Mouse (Mus musculus): ENCODE measurements at regions not wholly inside any gene's neighbourhood (a gene's known extent, or its start where the extent isn't known, plus 50 kb on each side); places are given as distances from the start of the nearest gene placed in this dataset.

DNA sequence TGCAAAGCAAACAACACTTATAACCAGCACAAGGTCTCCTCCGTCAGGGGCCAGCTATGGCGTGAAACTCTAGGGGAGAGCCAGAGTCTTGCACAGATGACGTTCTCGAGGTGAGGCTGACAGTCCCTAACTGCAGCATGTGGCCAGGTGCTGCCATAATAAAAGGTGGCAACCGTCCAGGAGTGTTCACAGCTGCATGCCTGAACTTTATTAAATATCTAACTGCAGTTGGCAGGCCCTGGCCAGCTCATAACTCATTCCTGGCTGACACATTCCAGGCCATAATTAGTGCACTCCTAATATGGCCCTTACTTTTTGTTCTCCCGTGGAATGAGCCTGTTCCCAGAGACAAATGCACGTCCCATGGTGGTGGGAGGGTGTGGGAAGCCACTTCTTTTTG lies 169.6 kb downstream of the Gas1 start:
- DNase-seq (ENCODE audit: low spot score in 2 of 2), result no peak

DNA sequence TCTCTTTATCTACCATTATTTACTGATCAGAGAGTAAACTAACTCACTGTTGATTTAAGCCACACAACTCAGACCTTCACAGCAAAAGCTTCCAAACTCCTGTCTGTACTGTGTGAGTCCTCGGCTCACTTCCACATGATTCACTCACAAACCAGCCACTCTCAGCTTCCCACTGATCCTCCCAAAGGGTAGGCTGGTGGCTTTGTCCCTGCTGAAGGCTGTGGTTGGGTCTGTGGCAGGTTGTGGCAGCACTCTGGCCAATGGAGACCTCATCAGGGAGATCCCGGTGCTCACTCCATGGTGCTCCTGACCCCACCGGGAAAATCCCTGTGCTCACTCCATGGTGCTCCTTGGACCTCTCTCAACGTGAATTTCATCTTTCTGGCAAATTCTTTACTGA lies 170.1 kb downstream of the Gas1 start:
- DNase-seq (ENCODE audit: low spot score in 2 of 2), result no peak

DNA sequence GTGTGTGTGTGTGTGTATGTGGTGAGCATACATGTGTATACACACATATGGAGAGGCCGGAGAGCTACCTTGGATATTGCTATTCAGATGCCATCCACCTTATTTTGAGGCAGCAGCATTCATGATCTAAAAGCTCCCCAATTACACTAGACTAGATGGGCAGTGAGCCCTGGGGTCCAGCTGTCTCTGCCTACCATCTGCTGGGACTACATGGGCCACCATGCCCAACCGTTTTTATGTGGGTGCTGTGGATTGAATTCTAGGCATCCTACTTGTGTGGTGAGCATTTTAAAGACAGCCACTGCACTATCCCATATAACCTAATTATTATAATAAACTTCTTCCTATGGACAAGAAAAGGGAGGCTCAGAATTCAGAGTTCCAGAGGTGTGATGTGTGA lies 172.6 kb downstream of the Gas1 start:
- no peak for DNase-seq (ENCODE audit: low spot score in 2 of 2)

DNA sequence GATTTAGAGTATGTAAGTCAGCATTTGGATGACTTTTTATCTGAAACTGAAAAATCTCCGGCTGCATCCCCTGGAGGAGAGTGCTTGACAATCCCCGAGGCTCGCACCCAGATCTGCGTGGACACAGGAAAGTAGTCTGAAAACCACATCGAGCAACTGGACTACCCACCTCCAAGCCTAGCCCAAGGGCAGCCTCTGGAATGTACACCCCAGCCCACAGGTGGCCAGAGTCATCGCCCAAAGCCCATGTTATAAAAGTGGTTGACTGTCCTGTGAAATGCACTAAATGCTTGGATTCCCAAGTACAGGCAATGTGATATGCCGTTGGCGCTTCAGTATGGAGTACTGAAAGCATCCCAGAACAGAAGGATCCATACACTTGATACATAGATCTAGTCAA lies 175.1 kb downstream of the Gas1 start:
- no peak for DNase-seq (ENCODE audit: low spot score in 2 of 2)

DNA sequence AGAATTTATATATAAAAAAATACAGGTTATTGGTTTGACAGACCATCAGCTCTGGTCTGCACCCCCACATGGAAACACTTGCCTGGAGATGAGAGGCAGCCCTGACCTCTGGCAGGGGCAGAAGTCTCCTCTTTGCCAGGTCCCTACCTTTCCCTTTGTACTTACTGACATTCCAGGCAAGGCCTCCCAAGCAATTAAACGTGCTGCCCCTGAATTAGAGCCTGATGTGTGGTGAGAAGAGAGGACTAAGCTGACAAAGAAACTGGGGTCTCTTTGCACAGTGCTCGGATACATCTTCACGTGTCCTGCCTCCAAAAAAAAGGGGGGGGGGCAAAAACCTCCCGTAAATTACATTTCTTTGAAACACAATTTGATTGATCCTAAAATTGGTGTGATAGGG lies 175.5 kb downstream of the Gas1 start:
- no peak for DNase-seq (ENCODE audit: low spot score in 2 of 2)

DNA sequence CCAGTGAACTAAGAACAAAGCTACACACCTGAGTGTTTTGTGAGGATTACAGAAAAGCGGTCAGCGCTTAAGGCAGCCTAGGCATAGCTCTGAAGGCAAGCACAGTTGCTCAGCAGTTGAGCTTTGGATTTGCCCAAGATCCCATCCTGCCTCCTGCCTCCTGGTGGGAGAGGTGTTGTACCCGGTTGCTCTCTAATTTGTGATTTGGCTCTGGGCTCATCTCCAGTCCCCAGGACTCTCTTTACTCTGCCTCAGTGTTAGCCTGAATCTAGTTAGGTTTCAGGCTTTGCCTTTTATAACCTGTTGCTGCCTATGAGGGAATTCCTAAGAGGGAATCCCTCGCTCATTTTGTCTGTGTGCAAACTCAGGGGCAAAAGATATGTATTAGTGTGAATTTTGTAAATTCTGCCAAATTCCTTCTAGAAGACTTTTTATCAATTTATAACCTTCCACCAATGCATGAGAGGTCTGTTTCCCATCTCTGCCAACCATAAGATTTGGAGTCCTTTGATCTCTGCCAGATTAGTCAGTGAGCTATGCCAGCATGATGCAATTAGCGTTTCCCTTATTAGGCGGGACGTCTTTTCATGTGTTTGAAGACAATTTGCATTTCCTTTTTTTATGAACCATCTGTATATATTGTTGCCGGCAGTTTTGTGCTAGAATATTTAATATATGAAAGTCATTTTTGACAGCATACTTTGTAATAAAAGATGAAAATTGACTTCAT lies 176.4 kb downstream of the Gas1 start:
- DNase-seq (ENCODE audit: low spot score in 2 of 2), result no peak

DNA sequence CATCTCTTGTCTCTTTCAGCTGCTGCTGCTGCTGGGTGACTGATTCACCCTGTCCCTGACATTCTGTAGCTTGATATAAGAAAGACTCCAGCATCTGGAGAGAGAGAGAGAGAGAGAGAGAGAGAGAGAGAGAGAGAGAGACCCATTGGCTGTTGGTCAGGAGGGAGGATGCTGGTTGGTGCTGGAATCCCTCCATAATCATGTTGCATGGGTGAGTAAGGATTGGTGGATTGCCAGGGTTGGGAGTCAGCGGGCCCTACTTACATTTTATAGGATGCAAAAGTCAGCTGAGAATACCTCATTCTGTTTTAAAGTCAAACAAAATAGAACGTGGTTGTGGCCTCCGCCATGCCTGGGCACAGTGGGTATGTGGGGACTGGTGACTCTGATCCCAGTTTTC lies 174.5 kb upstream of the Tut7 start:
- no peak for DNase-seq (ENCODE audit: low spot score in 2 of 2)

DNA sequence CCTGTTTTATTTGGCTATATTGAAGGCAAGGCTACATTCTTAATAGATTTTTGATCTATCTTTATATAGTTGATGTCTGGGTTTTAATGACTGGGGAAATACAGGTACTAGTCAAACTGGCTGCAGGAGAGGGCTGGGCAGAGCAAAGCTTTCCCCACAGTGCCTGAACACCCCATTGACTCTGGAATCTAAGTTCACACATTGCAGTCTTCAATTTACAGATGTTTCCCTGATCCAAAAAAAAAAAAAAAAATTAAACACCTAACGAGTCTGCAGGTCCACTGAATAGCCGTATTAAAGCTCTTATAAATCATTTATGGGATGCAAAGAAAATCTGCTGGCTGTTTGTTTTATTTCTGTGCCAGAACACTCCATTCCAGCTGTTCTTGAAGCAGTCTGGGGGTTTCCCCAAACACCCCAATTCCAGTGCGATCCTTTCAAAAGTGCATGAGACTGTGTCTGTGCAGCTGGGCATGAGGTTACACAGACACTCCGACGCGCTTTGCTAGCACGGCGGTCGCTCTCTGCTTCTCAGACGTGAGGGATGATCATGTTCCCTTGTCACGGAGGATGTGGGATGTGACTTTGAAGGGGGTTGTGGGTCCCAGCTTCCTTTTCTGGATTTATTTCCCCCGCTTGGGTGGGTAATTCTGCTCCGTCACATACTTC lies 173.3 kb upstream of the Tut7 start:
- DNase-seq (ENCODE audit: low spot score in 2 of 2), result no peak

DNA sequence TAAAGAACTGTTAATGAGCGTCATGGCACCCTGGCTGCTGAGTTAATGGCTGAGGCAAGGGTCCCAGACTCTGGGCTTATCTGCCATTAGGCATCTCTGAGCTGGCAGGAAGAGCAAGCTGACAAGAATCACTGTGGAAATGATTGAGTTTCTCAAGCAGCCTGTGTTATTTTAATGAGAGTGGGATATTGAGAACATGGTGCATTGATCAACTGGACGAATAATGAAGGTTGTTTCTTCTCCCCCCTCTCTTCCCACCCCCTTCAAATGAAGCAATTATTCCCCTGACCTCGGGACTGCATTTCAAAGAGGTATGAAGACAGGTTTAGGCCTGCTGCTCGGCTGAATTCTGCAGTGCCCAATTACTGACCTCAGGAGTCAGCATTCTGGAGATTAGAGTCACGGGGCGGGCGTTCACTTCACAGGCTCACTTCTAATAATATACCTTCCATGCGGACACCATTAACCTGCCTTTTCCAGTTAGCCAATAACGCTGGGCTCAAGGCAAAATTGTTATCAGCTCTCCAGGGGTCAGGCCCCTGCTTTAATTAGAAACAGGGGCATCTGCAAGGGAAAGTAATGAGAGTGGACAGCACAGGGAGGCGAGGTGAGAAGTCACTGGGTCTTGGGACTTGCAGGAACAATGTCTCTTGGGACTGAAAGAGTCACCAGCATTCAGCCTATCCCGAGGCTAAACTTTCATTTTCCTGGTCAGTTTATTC lies 170.0 kb upstream of the Tut7 start:
- DNase-seq (ENCODE audit: low spot score in 2 of 2), result no peak

DNA sequence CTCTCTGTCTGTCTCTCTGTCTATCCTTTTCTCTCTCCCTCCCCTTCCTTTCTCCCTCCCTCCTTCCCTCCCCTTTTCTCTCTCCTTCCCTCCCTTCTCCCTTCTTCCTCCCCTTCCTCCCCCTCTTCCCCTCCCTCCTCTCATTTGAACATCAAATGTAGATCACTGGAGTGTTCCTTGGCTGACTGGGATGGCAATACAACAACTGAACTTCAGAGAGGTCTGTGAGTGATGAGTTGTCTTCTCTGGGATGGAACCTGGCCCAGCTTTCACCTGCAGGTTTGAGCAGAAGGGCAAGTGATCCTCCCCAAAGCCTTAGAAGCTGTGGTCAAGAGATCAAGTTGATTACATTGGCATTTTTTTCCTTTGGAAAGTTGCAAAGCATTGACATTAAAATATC lies 169.4 kb upstream of the Tut7 start:
- no peak for DNase-seq (ENCODE audit: low spot score in 2 of 2)

DNA sequence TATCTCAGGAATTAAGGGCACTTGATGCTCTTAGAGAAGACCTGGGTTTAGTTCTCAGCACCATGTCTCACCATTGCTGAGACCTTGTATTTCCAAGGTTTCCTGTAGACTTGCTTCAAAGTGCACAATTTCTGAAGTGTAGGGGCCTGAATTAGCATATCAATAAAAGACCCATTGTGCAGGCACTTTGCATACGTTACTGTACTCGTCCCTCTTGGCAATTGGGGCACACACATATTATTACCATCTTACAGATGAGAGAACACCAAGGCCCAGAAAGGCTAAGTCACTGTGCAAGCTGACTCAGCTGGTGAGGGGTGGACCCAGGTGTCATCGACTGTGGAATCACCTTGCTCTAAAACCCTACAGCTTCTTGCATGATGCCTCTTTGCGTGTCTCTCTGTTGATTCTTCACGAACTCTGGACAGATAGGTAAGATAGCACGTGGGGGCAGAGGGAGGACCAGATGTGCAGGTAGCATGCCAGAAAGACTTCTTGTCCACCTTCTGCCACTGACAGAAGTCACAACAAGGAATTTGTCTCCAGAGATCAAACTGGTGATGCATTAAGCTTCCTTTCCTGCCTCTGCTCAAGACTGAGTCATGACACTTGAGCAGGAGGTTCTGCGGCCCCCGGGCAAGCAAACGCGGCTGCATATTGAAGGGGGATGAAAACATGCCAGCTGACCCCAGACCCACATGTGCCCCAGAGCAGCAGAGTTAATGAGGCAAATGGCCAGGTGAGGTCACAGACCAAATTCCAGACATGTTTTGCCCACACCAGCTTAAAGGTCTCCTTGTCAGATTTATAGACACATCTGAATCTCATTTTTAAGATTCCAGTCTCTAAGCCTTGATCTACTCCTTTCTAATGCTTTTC lies 167.7 kb upstream of the Tut7 start:
- DNase-seq (ENCODE audit: low spot score in 2 of 2), result no peak

DNA sequence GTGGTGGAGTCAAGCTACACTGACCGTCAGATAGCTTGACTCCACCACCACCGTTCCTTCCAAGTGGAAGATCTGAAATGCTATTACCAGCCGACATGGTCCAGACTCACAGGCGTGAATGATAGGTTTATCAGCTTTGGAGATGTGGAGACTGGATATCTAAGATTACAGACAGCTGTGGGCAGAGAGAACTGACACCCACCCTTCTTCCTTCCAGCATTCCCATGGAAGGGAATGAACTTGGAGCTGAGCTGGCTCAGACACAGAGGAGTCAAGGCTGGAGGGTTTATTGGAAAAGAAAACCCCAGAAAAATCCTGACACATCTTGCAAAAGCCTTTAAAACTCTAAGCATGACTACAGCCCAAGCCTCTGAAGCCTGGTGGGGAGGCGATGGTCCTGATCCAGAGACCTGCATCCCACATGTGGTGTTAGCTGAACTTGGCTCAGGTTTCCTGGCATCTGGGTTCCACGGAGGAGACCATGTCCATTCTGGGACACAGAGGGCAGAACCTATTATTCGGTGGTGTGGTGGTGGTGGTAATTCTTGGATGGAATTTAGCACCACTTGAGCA lies 165.5 kb upstream of the Tut7 start:
- DNase-seq (ENCODE audit: low spot score in 2 of 2), result no peak

DNA sequence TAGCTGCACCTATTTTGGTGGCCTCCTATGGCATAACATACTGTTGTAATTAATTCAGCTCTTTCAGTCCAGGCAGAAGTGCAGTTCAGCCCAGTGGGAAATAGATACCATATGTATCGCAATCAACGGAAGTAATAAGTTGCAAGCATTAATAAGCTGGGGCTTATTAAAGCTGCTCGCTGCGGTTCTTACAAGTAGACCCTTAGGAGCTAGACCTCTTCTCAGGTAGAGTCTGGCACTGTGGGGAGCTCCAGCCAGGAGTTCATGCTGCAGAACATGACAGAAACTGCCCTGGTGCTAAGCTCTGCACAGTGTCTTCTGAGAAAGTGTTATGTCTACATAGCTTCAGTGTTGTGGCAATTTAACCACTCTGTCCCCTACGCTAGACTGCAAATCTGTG lies 153.5 kb upstream of the Tut7 start:
- no peak for DNase-seq (ENCODE audit: low spot score in 2 of 2)

DNA sequence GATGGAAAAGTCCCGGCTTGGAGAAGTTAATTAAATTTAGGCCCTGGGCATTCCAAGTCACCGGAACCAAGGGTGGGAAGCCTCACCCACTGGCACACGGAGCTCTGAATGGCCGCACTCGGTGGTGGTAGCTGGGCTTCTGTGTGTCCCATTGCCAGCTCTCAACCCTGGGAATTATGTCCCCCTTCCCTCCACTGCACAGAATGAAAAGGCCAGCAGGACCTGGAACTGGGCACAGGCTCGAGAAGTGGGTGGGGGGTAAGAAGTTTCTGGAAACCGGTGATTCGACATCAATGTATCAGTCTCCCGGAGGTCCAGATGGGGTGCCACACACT lies 149.1 kb upstream of the Tut7 start:
- no peak for DNase-seq (ENCODE audit: low spot score in 2 of 2)

DNA sequence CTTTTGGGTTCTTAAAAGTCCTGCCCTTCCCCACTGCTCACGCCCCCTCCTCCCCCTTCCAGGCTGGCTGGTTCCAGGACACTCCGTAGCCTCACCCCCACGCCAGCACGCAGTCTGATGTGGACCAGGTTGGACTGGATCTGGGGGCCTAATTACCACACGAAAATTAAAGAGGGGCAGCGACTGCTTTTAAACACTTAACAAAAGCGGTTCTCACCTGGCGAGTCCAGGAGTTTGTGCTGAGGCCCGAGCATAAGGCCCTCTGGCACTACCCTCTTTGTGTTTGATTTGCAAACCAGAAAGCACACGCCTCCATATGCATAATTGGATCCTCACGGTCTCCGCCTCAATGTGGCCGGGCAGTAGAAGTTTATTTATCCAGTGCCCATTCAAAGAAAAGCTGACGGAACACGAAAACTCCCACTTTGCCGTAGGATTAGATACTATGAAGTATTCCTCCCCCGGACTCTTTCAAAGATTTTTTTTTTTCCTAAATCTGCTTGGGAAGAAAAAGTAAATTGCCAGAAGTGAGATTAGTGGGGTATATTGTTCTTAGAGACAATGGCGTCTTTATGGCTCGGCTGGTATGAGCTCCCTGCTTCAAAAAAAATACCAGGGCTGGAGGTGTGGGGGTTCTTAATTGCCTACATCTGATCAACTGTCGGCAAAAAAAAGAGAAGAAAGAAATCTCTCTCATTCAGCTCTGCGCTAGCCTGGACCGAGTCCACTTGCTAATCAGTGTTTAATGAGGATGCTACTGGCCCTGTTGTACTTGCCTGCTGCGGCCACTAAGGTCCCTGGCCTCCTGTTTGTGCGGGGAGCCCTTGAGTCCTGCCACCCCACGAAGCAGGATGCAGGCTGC lies 148.5 kb upstream of the Tut7 start:
- DNase-seq (ENCODE audit: low spot score in 2 of 2), result no peak

DNA sequence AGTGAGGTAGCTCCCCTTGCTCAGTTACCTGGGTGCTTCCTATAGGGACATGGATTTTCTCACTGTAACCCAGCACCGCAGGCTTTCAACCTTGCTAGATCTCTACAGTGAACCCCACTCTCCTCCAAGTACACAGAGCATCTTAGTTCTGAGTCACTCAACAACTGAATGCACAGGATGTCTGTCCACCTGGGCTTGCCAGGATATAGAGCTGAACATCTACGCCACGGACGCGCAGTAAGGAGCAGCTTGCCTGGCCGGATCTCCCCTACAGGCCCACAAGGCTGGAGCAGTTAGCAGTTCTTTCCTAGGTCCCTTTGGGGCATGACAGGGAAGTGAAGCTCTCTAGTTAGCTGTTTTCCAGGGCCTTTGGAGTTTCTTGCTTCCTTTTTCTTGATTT lies 147.5 kb upstream of the Tut7 start:
- DNase-seq (ENCODE audit: low spot score in 2 of 2), result no peak

DNA sequence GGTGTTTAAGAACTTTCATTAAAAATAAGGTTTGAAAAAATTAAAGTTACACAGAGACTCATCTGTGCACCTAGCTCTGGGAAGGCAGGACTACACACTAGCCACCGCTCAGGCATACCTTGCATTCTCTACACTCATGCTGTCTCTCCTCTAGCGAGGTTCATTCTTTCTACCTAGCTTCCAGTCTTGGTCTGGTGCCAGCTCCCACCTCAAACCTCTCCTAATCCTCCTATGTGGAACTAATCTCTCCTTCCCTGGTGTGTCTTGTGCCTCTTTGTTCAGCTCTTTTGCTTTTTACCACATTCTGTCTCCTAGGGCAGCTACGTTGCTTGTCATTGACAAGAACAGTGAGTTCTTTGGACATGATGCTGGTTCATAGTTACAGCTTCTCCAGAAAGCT lies 146.5 kb upstream of the Tut7 start:
- no peak for DNase-seq (ENCODE audit: low spot score in 2 of 2)

DNA sequence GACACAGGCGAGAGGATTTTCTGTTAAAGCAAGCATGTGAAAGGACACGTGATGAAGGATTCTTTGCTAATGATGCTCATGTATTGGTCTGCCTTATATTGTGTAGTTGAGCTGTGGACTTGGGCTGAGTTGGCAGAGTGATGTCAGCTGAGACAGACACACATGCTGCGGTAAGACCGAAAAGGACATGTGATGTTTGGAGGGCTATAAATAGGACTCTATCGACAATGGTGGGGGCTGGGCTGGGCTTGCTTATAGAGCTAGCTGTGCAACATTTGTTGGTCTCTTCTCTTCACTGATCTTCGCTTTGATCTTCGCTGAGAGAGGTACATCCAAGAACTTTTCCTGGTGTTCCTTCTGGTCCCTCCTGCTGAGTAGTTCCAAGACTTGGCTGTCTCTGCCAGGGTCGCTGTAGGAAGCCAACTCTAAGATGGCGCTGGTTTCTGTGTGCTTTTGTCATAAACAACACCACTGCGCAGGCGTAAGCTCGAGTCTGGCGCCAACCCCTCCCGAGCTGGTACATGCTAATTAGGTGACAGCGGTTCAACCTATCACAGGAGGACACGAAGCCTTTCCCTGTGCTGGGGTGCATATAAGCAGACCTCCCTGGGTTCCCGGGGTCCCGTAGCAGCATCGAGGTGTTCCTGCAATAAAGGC lies 145.8 kb upstream of the Tut7 start:
- DNase-seq (ENCODE audit: low spot score in 2 of 2), result no peak

DNA sequence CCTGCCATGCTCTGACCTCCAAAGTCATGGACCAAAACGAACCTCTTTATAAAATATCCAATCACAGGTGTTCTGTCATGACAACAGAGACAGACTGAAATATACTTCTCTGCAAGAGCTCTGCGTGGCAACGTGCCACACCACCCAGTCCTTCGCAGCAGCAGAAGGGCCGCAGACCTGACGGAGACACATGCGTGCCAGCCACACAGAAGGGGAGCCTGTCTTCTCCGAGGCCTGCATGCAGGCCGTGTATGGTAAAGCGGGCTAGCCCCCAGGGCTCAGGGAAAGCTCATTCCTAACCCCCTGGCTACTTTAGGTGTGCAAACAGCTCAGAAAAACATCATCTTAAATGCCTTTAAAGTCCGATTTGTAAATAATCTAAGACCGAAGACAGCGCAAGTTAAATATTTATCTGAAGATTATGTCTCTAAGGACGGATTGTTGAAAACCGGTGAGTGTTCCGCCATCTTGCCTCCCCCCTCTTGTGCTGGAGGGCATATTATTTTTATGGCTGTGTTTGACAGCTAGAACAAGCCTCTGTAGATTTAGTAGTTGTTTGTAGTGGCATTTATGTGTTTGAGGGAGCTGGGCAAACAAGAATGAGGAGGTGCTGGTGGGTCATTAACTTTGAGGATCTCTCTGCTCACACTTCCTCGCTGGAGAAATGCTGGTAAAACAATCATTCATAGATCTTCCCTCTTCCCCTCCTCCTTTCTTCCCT lies 143.7 kb upstream of the Tut7 start:
- DNase-seq (ENCODE audit: low spot score in 2 of 2), result no peak

DNA sequence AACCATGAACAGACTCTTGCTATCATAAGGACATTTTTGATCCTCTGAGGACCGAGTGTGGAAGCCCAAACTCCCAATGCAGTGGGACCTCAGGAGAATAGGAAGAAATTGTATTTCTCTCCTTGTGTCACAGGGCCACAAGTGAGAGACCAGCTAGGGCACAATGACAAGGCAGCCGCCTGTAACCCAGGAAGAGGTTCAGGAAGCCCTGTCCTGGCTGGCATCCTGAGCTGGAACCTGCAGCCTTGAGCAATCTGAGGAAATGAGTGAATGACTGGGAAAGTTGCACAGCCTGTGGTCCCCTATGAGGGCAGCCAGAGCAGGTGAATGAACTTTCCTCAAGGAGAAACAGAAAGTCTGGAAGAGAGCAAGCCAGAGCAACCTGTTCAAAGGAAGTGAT lies 142.0 kb upstream of the Tut7 start:
- DNase-seq (ENCODE audit: low spot score in 2 of 2), result no peak
